ENCODE assay signal across 11 mouse cellular contexts in the genomic region with DNA sequence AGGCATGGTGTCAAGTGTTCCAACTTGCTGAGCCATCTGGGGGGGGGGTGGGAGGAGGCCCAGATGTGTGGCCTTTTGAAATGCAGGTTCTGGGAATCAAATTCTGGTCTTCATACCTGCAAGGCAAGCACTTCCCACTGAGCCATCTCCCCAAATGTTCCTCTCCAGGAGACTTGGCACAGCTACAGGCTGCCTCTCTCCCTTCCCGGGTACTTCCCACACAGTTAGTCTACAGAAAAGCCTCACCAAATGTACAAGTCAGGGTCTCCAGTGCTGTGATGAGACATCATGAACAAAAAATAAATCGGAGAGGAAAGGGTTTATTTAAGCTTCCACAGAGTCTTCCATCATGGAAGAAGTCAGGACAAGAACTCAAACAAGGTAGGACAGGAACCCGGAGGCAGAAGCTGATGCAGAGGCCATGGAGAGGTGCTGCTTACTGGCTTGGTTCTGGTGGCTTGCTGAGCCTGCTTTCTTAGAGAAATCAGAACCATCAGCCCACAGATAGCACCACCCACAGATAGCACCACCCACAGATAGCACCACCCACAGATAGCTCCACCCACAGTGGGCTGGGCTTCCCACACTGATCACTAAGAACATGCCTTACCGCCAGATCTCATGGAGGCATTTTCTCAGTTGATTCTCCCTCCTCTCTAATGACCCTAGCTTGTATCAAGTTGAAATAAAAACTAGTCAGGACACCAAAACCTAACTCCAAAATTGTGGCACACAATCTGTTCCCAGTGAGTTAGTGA. TPM values are rescaled to one million over a fixed set of nuclear protein-coding genes. Genes with fewer than 3 reads are reported as not detected.
DNase-seq lines count a peak whose midpoint lies in the region; ATAC-seq and TF ChIP-seq lines count a peak whose summit lies in the region.
"Had no signal": no experiment of that assay in that cellular context is flagged by ENCODE, and none has a peak within 500 bp of the region (broad histone marks: within the 10 kb centered on the region; RNA-seq: fewer than 3 reads in every experiment).

No protein-coding gene starts in this region.

- no peak overlapping the region for H3K27ac ChIP-seq in liver, adult 2 months (replicated peaks; ENCODE audit: insufficient read depth, low read depth, low read length)
- H3K27ac ChIP-seq: hindbrain, embryonic 15.5 days had no signal

- H3K4me3 ChIP-seq in liver, adult 2 months (ENCODE audit: insufficient read depth, low read depth, low read length) = no peak overlapping the region
- H3K4me3 ChIP-seq: hindbrain, embryonic 15.5 days; midbrain, embryonic 13.5 days had no signal

- no peak overlapping the region for H3K9ac ChIP-seq in liver, adult 2 months (ENCODE audit: low read depth, low read length)
- H3K9ac ChIP-seq: hindbrain, embryonic 15.5 days; midbrain, embryonic 13.5 days had no signal

- no peaks in the 10 kb centered on the region for H3K4me1 ChIP-seq in liver, adult 2 months (ENCODE audit: control insufficient read depth, insufficient read depth, low read length)

- peak; percentile 64; the same call in 1 of the 2 replicates for ATAC-seq in frontal cortex, adult (ENCODE audit: low TSS enrichment)
- ATAC-seq in activated CD4-positive, CD25-positive, alpha-beta regulatory T cell, adult 4 months = no peak
- ATAC-seq: lung, postnatal 0 days had no signal

- H3K27me3 ChIP-seq in liver, adult 2 months (ENCODE audit: control insufficient read depth, insufficient read depth, low read length) = no peaks in the 10 kb centered on the region

- TF ChIP-seq CTCF in liver, adult 2 months (IDR thresholded peaks at IDR 0.05; ENCODE audit: low read depth, low read length) = no peak

- 79% methylated on average over 4 of the region's 4 CpGs for WGBS in liver, adult 2 months

- H3K79me2 ChIP-seq in liver, adult 2 months (ENCODE audit: control insufficient read depth, insufficient read depth, low read length) = no peaks in the 10 kb centered on the region

- TF ChIP-seq POLR2A in liver, adult 2 months (IDR thresholded peaks at IDR 0.05; ENCODE audit: extremely low read depth, insufficient read depth, low read length) = no peak

- no peak for DNase-seq in frontal cortex, postnatal 36 days (ENCODE audit: low spot score in 2 of 2)
- peak; percentile 42 for DNase-seq in testis, postnatal 10 days (ENCODE audit: low spot score)
- no peak for DNase-seq in testis, postnatal 14 days (ENCODE audit: low spot score)
- peak; percentile 39 for DNase-seq in liver, adult 2 months (ENCODE audit: extremely low read depth, low read depth, low spot score)
- no peak for DNase-seq in gastrocnemius, postnatal 10 days
- DNase-seq: cerebellum, adult 8-10 months had no signal

- no peaks in the 10 kb centered on the region for H3K36me3 ChIP-seq in liver, adult 2 months (ENCODE audit: control insufficient read depth, insufficient read depth, low read length)
- H3K36me3 ChIP-seq: hindbrain, embryonic 15.5 days; midbrain, embryonic 13.5 days had no signal

RNA-seq across cellular contexts. Expression of a gene that starts 7.4 kb away (rescaled TPM):
- 23.3 and 24.5 TPM in 2 replicates for total RNA-seq in liver, adult 2 months (2014; rRNA removed)
- 12.5 and 13.3 TPM in 2 replicates for polyA plus RNA-seq in liver, adult 2 months (2012; rRNA removed)
- 10 to 100 TPM; 34.4 to 34.5 TPM for polyA plus RNA-seq in activated CD4-positive, CD25-positive, alpha-beta regulatory T cell, adult 4 months (2017; shearing (Covaris generic))
- total RNA-seq in gastrocnemius, postnatal 10 days (2021) = 10 to 100 TPM; 14.1 to 19.6 TPM

RNA-seq across cellular contexts. Expression of a gene that starts 50.0 kb away (rescaled TPM):
- total RNA-seq in liver, adult 2 months (2014; rRNA removed) = 10.9 and 11.5 TPM in 2 replicates
- 18.1 and 20.7 TPM in 2 replicates for polyA plus RNA-seq in liver, adult 2 months (2012; rRNA removed)
- 1 to 10 TPM; 3.9 to 4.6 TPM for polyA plus RNA-seq in activated CD4-positive, CD25-positive, alpha-beta regulatory T cell, adult 4 months (2017; shearing (Covaris generic))
- 10 to 100 TPM; 16.2 to 17.6 TPM for total RNA-seq in gastrocnemius, postnatal 10 days (2021)

RNA-seq across cellular contexts. Expression of a gene that starts 50.1 kb away (rescaled TPM):
- 0.07 TPM in 1 of 2 replicates, not detected in the other for total RNA-seq in liver, adult 2 months (2014; rRNA removed)
- not detected in 2 replicates for polyA plus RNA-seq in liver, adult 2 months (2012; rRNA removed)
- polyA plus RNA-seq in activated CD4-positive, CD25-positive, alpha-beta regulatory T cell, adult 4 months (2017; shearing (Covaris generic)) = not detected
- under 1 TPM in 1 of 2 experiments, not detected in 1; 0.11 TPM for total RNA-seq in gastrocnemius, postnatal 10 days (2021)

Comparison
In these comparisons a context has a peak if more than half of its experiments do, and no peak if none do; other contexts are left out.
1. DNase-seq: peak in testis, postnatal 10 days (single experiment) and liver, adult 2 months (single experiment); none in frontal cortex, postnatal 36 days (0 of 2), testis, postnatal 14 days (single experiment) and gastrocnemius, postnatal 10 days (single experiment).